Mouse (Mus musculus): Measurements from ENCODE around the gene Ttbk1. TPM values are rescaled to one million over a fixed set of nuclear protein-coding genes. Genes with fewer than 3 reads are reported as not detected.
"Not testable (repeated sequence)": the region's sequence is repeated elsewhere in the genome, so short reads cannot be mapped to it uniquely, and the experiment has no call there.

The Ttbk1 gene
- polyA plus RNA-seq, 1 experiment from 2014 or later = 0.31 TPM

DNA sequence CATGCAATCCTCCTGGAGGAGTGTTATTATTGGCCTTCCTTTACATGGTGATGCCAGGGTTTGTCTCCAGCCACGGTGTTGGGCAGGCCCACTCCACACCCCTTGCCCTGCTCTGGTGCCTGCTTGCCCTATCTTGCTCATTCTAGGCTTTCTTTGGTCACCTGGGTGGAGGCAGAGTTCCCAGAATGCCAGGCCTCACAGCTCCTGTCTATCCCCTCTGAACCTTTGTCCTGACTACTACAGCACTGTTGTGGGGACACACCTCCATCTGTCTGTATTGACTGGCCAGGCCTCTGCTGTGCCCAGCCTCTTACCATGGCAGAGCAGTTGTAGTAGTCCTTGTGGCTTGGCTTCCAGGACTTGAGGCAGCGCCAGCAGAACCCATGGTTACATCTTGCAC, 15.3 kb upstream of the Ttbk1 start:
- Histone ChIP-seq H3K9me3 (no peaks in the 10 kb centered on the region), H3K4me2 (no peak overlapping the region), H3K36me3 (no peaks in the 10 kb centered on the region), H3K27me3 (replicated peaks) (no peaks in the 10 kb centered on the region), H3K4me1 (no peaks in the 10 kb centered on the region; the same call in 1 of the 2 replicates), H3K9ac (no peak overlapping the region), H3K4me3 (replicated peaks) (no peak overlapping the region), H3K27ac (no peak overlapping the region)
- 85% methylated on average over 2 of the region's 2 CpGs for whole genome bisulfite sequencing
- no peak for ATAC-seq (ENCODE audit: insufficient read depth, low FRiP score, low read depth)

DNA sequence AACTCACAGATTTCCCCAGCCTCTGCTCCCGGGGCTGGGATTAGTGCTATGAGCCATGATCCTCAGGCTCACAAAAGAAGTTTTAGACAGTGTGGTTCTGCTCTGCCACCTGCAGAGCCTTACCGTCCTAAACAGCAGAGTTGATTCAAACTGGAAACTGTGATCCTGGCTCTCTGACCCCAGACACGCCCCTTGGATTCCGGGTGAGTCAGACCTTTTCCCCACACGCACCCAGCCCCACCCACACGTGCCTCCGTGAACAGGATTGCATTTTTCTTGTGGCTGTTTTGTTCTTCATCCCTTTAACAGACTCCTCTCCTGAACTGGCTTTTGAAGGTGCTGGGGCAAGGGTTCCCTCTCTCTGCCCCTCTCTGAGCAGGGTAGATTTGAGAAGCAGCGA, 10.5 kb upstream of the Ttbk1 start:
- Histone ChIP-seq H3K4me1 (peaks cover 8% of the 10 kb centered on the region; the same call in 1 of the 2 replicates), H3K4me3 (replicated peaks) (no peak overlapping the region; the same call in 1 of the 2 replicates), H3K4me2 (peak overlapping the region; percentile 86; the same call in 1 of the 2 replicates), H3K27ac (no peak overlapping the region), H3K9ac (no peak overlapping the region), H3K27me3 (replicated peaks) (no peaks in the 10 kb centered on the region), H3K9me3 (no peaks in the 10 kb centered on the region), H3K36me3 (no peaks in the 10 kb centered on the region)
- WGBS = 63% methylated on average over 8 of the region's 8 CpGs
- ATAC-seq (ENCODE audit: insufficient read depth, low FRiP score, low read depth) = no peak

DNA sequence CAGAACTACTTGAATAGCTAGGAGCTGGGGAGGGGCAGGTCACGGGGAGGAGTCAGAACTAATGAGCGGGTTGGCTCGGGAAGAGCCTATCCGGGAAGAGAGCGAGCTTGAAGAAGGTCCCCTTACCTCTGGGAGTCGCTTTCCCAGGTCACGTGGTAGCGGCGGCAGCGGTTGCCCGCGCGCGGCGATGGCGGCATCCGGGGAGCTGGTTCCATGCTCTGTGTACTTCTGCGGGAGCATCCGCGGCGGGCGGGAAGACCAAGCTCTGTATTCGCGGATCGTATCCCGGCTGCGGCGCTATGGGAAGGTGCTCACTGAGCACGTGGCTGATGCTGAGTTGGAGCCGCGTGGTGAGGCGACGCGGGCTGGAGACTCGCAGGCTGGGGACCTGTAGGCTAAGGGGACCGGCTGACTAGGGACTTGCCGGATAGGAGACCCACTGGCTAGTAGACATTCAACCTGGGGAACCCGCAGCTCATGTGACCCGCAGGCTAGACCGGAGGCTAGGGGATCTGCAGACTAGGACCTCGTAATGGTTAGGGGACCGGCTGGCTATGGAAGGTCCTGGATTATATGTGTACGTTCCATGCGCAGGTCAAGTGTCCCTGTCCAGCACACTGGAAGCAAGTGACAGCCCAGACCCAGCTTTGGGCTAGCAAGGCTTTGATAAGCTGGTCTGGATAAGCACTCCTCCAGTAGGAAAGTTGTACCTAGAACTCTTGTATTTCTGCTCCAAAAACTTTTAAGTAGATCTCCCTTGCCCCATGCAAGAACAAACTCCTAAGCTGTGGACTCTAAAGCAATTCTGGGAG, 9.4 kb upstream of the Ttbk1 start, which contains the start of gene Dnph1:
Gene Dnph1, plus strand, starts transcription at position 89 of the 812 bp plus-strand sequence.
- no peaks in the 10 kb centered on the region for H3K9me3 ChIP-seq
- H3K4me3 ChIP-seq (replicated peaks) = peak within 1 kb of the TSS; percentile 59
- H3K27ac ChIP-seq = no peak within 1 kb of the TSS
- H3K27me3 ChIP-seq (replicated peaks) = no peaks in the 10 kb centered on the region
- H3K4me1 ChIP-seq = peaks cover 8% of the 10 kb centered on the region; the same call in 1 of the 2 replicates
- peak within 1 kb of the TSS; percentile 86 for H3K4me2 ChIP-seq
- under 1% methylated on average over 44 of the region's 44 CpGs for WGBS
- H3K36me3 ChIP-seq = no peaks in the 10 kb centered on the region
- H3K9ac ChIP-seq = peak within 1 kb of the TSS; percentile 54
- peak; percentile 95 for ATAC-seq (ENCODE audit: insufficient read depth, low FRiP score, low read depth)

DNA sequence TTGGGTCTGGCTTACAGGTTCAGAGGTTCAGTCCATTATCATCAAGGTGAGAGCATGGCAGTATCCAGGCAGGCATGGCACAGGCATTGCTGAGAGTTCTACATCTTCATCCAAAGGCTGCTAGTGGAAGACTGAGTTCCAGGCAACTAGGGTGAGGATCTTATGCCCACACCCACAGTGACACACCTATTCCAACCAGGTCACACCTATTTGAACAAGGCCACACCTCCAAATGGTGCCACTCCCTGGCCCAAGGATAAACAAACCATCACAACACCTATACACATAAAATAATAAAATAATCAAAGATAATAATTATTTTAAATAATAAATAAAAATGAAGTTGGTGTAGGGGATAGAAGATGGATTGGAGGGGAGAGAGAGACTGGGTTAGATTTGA, 8.6 kb upstream of the Ttbk1 start:
- not testable (repeated sequence) for H3K27me3 ChIP-seq (replicated peaks); H3K27ac ChIP-seq; H3K9me3 ChIP-seq; H3K4me3 ChIP-seq (replicated peaks); H3K36me3 ChIP-seq; ATAC-seq (ENCODE audit: insufficient read depth, low FRiP score, low read depth); H3K9ac ChIP-seq; H3K4me1 ChIP-seq
- H3K4me2 ChIP-seq = peak overlapping the region; percentile 86

DNA sequence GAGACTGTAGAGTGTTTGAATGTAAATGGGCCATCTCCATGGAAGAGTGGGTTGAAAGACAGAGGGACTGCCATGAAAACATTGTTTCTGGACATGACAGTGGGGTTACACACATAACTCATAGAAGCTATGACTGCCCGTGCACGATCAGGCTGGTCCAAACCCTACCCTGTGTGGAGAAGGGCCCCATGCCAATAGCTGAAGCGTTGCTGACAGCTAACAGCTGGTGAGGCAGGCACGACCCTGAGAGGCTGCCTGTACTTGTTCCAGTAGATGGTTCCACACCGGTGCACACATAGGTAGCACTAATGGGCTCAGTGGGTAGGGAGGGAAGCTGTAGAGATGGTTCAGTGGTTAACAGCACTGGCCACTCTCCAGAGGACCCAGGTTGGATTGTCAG, 8.0 kb upstream of the Ttbk1 start:
- H3K27ac ChIP-seq = no peak overlapping the region
- no peak for ATAC-seq (ENCODE audit: insufficient read depth, low FRiP score, low read depth)
- H3K36me3 ChIP-seq = no peaks in the 10 kb centered on the region
- no peak overlapping the region for H3K4me3 ChIP-seq (replicated peaks)
- H3K9ac ChIP-seq = no peak overlapping the region
- 69% methylated on average over 5 of the region's 5 CpGs for WGBS
- H3K4me2 ChIP-seq = no peak overlapping the region
- H3K9me3 ChIP-seq = no peaks in the 10 kb centered on the region
- no peaks in the 10 kb centered on the region for H3K27me3 ChIP-seq (replicated peaks)
- peaks cover 8% of the 10 kb centered on the region; the same call in 1 of the 2 replicates for H3K4me1 ChIP-seq

DNA sequence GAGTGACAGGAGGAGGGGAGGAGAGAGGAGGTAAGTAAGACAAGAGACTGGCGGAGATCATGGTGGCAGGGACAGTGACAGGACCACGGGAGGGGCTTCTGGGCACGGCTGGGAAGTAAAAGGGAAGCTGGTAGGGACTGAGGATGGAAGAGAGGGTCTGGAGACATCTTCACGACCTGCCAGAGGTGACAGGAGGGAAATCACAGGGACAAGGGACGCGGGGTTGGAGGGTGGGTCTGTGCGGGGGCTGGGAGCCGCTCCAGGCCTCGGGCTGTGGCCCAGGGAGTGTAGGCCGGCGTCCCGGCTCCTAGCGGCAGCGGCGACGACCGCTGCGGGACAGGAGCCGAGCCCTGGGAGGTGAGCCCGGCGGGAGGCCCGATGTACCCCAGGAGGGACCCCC, 480 bp downstream of the Ttbk1 start:
- no peaks in the 10 kb centered on the region for H3K36me3 ChIP-seq
- H3K4me1 ChIP-seq = peaks cover 12% of the 10 kb centered on the region
- peak overlapping the region; percentile 62 for H3K4me2 ChIP-seq
- 5% methylated on average over 18 of the region's 22 CpGs for WGBS
- H3K9me3 ChIP-seq = no peaks in the 10 kb centered on the region
- H3K4me3 ChIP-seq (replicated peaks) = peak overlapping the region; percentile 34
- H3K27ac ChIP-seq = no peak overlapping the region
- H3K9ac ChIP-seq = no peak overlapping the region
- H3K27me3 ChIP-seq (replicated peaks) = peaks cover 64% of the 10 kb centered on the region
- ATAC-seq (ENCODE audit: insufficient read depth, low FRiP score, low read depth) = no peak

DNA sequence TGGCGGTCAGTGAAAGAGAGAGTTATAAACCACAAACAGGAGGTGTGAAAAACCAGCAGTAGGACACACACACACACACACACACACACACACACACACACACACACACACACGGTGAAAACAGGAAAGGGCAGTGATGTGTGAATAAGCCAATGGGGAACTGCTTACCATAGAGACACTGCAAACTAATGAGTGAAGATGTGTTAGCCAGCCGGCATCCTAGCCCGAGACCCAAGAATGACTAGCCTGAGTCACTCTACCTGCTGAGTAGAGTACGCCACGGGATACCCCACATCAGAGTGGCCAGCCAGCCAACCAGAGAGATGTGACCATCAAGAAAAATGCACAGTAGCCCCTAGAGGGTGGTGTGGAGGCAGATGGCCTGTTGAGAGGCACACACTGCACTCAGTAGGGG, 3.0 kb downstream of the Ttbk1 start:
- Histone ChIP-seq H3K27ac (no peak overlapping the region), H3K9me3 (no peaks in the 10 kb centered on the region), H3K4me3 (replicated peaks) (no peak overlapping the region; the same call in 1 of the 2 replicates), H3K27me3 (replicated peaks) (peaks cover 59% of the 10 kb centered on the region), H3K4me2 (peak overlapping the region; percentile 54), H3K36me3 (no peaks in the 10 kb centered on the region), H3K9ac (no peak overlapping the region), H3K4me1 (peaks cover 12% of the 10 kb centered on the region)
- ATAC-seq (ENCODE audit: insufficient read depth, low FRiP score, low read depth) = no peak
- 12% methylated on average over 6 of the region's 6 CpGs for WGBS

DNA sequence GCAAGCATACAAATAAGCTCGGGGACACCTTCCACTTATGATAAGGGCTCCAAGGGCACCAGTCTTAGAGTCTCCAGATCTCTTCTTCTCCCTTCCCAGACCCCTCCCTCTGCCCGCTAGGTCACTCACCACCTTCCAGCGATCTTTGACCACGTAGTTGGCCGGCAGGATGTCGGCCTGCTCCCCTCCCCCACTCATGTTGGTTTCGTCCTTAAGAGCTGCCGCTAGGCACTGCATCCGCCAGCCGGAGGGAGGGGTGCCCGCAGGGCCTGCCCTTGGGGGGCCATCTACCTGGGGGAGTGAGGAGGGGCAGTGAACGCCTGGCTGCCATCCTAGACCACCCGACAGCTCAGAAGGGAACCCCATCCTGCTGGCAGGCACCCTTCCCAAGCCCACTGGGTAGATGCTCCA, 3.4 kb downstream of the Ttbk1 start:
- 3% methylated on average over 13 of the region's 13 CpGs for WGBS
- Histone ChIP-seq H3K4me3 (replicated peaks) (peak overlapping the region; percentile 26), H3K27ac (no peak overlapping the region), H3K9me3 (no peaks in the 10 kb centered on the region), H3K9ac (no peak overlapping the region), H3K4me1 (peaks cover 12% of the 10 kb centered on the region), H3K36me3 (no peaks in the 10 kb centered on the region), H3K4me2 (peak overlapping the region; percentile 54), H3K27me3 (replicated peaks) (peaks cover 57% of the 10 kb centered on the region)
- ATAC-seq (ENCODE audit: insufficient read depth, low FRiP score, low read depth) = peak; percentile 12; the same call in 1 of the 2 replicates

DNA sequence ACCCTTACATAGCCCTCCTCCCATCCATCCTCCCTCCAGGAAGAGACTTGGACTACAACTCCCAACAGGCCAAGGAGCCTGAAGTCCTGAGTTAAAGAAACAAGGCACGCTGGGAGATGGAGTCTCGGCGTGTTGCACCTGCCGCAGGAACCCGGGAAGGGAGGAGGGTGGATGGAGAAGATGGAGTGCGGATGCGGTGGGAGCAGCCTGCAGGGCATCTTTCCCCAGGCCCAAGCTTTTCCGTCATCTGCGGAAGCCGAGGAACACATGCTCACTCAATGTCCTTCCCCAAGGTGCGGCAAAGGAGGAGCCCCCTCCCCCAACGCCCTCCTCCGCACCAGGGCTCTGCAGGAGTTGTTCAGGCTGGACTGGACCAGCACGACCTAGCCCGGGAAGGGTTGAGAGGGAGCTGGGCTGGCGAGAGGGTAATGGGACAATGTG, 3.9 kb downstream of the Ttbk1 start:
- H3K27ac ChIP-seq = no peak overlapping the region
- no peaks in the 10 kb centered on the region for H3K9me3 ChIP-seq
- ATAC-seq (ENCODE audit: insufficient read depth, low FRiP score, low read depth) = peak; percentile 32; the same call in 1 of the 2 replicates
- H3K36me3 ChIP-seq = no peaks in the 10 kb centered on the region
- no peak overlapping the region for H3K9ac ChIP-seq
- under 1% methylated on average over 16 of the region's 16 CpGs for WGBS
- H3K27me3 ChIP-seq (replicated peaks) = peaks cover 54% of the 10 kb centered on the region
- H3K4me3 ChIP-seq (replicated peaks) = peak overlapping the region; percentile 26
- peaks cover 12% of the 10 kb centered on the region for H3K4me1 ChIP-seq
- peak overlapping the region; percentile 54 for H3K4me2 ChIP-seq

DNA sequence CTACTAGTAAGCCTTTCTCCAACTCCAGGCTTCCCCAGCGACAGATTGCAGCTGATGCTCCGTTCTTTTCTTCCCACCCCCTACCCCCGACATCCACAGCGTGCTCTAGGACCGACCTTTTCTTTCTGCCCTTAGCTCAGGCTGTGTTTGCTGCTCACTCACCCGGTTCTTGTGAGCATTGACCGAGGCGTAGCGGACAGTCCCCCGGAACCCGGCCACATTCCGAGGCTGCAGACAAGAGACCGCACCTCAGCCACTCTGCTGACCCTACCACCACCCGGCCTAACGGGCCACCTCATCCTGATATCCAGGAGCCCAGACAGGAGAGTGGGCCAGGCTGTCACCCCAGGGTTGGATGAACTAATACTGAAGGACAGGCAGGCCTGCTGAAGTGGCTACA, 10.2 kb downstream of the Ttbk1 start:
- Histone ChIP-seq H3K4me2 (no peak overlapping the region), H3K9ac (no peak overlapping the region), H3K4me1 (no peaks in the 10 kb centered on the region), H3K27ac (no peak overlapping the region), H3K27me3 (replicated peaks) (0 out of 2 replicates have a peak, but pooled peaks cover 3% of the 10 kb centered on the region), H3K36me3 (no peaks in the 10 kb centered on the region), H3K4me3 (replicated peaks) (no peak overlapping the region), H3K9me3 (no peaks in the 10 kb centered on the region)
- ATAC-seq (ENCODE audit: insufficient read depth, low FRiP score, low read depth) = no peak
- WGBS = 81% methylated on average over 15 of the region's 15 CpGs

DNA sequence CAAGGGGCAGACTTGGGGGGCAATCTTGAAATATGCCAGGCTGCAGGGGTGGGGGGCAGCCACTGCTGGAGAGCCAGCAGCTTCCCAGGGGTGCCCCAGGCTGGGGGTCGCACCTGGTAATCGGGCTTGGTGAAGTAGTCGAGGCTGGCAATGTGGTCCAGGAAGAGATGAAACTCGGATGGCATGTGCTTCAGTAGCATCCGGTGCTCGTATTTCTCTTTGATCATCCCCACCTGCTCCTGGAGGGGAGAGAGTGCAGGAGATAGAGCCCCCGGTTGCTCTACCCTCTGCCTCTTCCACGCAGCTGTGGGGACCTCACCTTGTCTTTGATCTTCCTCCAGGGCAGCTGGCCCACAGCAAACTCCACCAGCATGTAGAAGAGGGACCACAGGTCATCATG, 10.9 kb downstream of the Ttbk1 start:
- H3K4me3 ChIP-seq (replicated peaks) = no peak overlapping the region
- H3K4me1 ChIP-seq = no peaks in the 10 kb centered on the region
- ATAC-seq (ENCODE audit: insufficient read depth, low FRiP score, low read depth) = no peak
- 0 out of 2 replicates have a peak, but pooled peaks cover 3% of the 10 kb centered on the region for H3K27me3 ChIP-seq (replicated peaks)
- no peak overlapping the region for H3K9ac ChIP-seq
- no peaks in the 10 kb centered on the region for H3K36me3 ChIP-seq
- no peak overlapping the region for H3K4me2 ChIP-seq
- WGBS = 59% methylated on average over 8 of the region's 8 CpGs
- H3K9me3 ChIP-seq = no peaks in the 10 kb centered on the region
- no peak overlapping the region for H3K27ac ChIP-seq

DNA sequence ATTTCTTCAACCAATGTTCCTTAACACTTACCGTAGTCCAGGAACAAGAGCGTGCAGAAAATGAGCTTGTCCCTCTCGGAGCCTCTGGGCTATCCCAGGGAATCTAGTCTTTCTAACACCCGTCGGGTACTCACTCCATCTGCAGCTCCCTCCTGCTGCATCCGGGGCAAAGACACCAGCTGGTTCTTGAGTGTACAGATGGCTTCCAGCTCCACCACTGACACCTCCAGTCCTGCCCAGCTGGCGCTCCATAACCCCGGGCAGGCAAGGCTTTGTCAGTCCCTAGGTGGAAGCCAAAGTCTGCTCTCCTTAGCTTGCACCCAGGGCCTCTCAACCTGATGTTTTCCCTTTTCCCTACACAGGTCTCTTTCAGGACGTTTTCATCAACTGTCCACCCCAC, 19.6 kb downstream of the Ttbk1 start:
- no peak overlapping the region for H3K9ac ChIP-seq
- H3K27ac ChIP-seq = no peak overlapping the region
- no peaks in the 10 kb centered on the region for H3K4me1 ChIP-seq
- no peak overlapping the region for H3K4me2 ChIP-seq
- no peaks in the 10 kb centered on the region for H3K9me3 ChIP-seq
- no peaks in the 10 kb centered on the region for H3K27me3 ChIP-seq (replicated peaks)
- WGBS = 71% methylated on average over 9 of the region's 9 CpGs
- H3K36me3 ChIP-seq = no peaks in the 10 kb centered on the region
- H3K4me3 ChIP-seq (replicated peaks) = no peak overlapping the region
- no peak for ATAC-seq (ENCODE audit: insufficient read depth, low FRiP score, low read depth)
